Mouse (Mus musculus) liver, embryonic 16.5 days (tissue): Measurements from ENCODE around the gene Shc1. TPM values are rescaled to one million over a fixed set of nuclear protein-coding genes. Genes with fewer than 3 reads are reported as not detected.

Experiments
- ATAC-seq: fragments of 200-750 bp; cut with Nextera tagmentation; 2 replicates; pipeline ENCODE4 v1.8.0; 2017; ENCODE audit warnings: low read depth, mild to moderate bottlenecking, moderate number of reproducible peaks, moderate library complexity
- H3K27ac ChIP-seq: fragments of 300-500 bp; sonication (generic); 2 replicates; pipeline ENCODE4 v1.5.1; 2014; ENCODE audit warnings: mild to moderate bottlenecking, low read length
- H3K27me3 ChIP-seq: fragments of 300-500 bp; sonication (generic); 2 replicates; pipeline ENCODE4 v1.6.1; 2014; ENCODE audit warnings: low read depth, low read length, mixed read lengths; ENCODE audit not compliant: control insufficient read depth, insufficient read depth
- H3K36me3 ChIP-seq: fragments of 300-500 bp; sonication (generic); 2 replicates; pipeline ENCODE4 v1.6.1; 2014; ENCODE audit warnings: mild to moderate bottlenecking; ENCODE audit not compliant: control insufficient read depth, insufficient read depth
- H3K4me1 ChIP-seq: fragments of 300-500 bp; sonication (generic); 2 replicates; pipeline ENCODE4 v1.6.1; 2014; ENCODE audit warnings: low read depth, low read length, mixed read lengths; ENCODE audit not compliant: control insufficient read depth
- H3K4me2 ChIP-seq: fragments of 300-500 bp; sonication (generic); 2 replicates; pipeline ENCODE4 v1.6.1; 2014; ENCODE audit warnings: low read depth, low read length, mixed read lengths
- H3K4me3 ChIP-seq: fragments of 300-500 bp; sonication (generic); 2 replicates; pipeline ENCODE4 v1.5.1; 2014; ENCODE audit warnings: low read depth, mild to moderate bottlenecking, low read length
- H3K9ac ChIP-seq: fragments of 300-500 bp; sonication (generic); 2 replicates; pipeline ENCODE4 v1.6.1; 2014; ENCODE audit warnings: low read depth, low read length
- H3K9me3 ChIP-seq: fragments of 300-500 bp; sonication (generic); replicated peaks from 2 replicates; pipeline ENCODE4 v1.6.1; 2016; ENCODE audit warnings: low read length; ENCODE audit not compliant: control insufficient read depth
- WGBS: fragments of 180-500 bp; shearing (Covaris S2); extraction: QIAGEN DNeasy Blood & Tissue Kit; methylation state at CpG from one replicate; pipeline ENCODE4 v1.1.7; 2014; ENCODE audit not compliant: insufficient replicate concordance; 5-methylcytosine and 5-hydroxymethylcytosine counted together
- polyA plus RNA-seq: library from polyadenylated mRNA; unstranded; fragments of >200 nt; fragmentation: Nextera tagmentation; extraction: Ambion mirVana; gene quantifications from 2 replicates; pipeline ENCODE4 v1.2.1, GENCODE M21; 2015

Shc1 gene
- polyA plus RNA-seq, 1 experiment from 2014 or later: 46.0 TPM

DNA sequence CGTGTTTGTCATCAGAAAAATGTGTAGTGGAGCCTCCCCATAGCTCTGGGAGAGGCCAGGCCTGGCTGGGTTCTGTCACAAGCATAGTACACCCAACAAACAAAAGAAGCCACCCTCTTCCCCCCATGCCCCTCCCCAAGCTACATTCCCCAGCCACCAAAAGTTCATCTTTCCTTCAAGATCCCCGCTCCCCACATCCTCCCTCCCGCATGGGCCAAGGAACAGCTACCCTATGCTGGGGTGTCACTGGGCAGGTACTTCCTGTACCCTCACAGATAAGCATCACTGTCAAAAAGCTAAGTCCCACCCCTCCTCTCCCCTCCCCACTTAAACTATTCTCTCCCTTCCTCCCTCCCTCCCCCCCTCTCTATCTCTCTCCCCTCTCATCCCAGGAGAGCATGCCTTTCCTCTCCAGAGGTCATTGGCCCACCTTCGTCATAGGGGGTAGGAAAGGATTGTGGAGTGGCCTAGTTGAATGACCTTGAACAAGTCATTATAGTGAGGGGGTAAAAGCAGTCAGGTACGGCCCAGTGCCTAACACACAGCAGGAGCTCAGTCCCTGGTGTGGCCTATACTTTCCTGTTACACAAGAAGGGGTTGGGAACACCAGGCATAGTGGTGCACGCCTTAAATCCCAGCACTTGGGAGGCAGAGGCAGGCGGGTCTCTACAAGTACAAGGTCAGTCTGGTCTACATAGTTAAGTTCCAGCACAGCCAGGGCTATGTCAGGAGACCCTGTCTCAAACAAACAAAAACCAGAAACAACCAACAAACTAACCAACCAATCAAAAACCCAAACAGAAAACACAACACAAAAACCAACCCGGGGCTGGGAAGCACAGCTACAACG, 36.0 kb upstream of the Shc1 start:
- no peak for ATAC-seq
- Histone ChIP-seq H3K4me2 (no peak overlapping the region), H3K4me1 (peaks cover 15% of the 10 kb centered on the region), H3K9ac (no peak overlapping the region), H3K9me3 (no peaks in the 10 kb centered on the region), H3K36me3 (no peaks in the 10 kb centered on the region), H3K27me3 (no peaks in the 10 kb centered on the region), H3K27ac (no peak overlapping the region), H3K4me3 (no peak overlapping the region)
- 69% methylated on average over 9 of the region's 9 CpGs for WGBS

DNA sequence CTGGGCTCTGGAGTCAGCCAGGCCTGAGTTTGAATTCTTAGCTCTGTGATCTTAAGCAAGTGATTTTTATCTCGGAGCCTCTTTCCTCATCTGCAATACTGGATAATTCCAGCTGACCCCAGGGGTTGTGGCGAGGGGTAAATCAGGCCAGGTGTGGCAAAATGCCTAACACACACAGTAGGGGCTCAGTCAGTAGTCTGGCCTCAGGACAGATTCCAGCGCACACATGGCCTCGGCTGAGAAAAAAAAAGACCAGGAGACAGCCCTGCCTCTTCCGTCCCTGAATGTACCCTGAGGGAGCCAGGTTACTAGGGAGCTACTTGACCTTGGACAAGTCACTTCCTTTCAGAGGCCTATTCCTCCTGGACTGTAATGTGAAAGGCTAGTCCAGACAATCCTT, 35.3 kb upstream of the Shc1 start:
- whole genome bisulfite sequencing: 72% methylated on average over 5 of the region's 5 CpGs

GRCm38 (mm10) chr3:89383651-89384255, 34.5 kb upstream of the Shc1 start:
- Histone ChIP-seq H3K9ac (no peak overlapping the region), H3K36me3 (no peaks in the 10 kb centered on the region), H3K27me3 (no peaks in the 10 kb centered on the region), H3K4me3 (no peak overlapping the region), H3K4me2 (no peak overlapping the region), H3K9me3 (no peaks in the 10 kb centered on the region), H3K27ac (no peak overlapping the region), H3K4me1 (peaks cover 20% of the 10 kb centered on the region)
- no peak for ATAC-seq
- 59% methylated on average over 5 of the region's 5 CpGs for WGBS

More for the DNA sequence above, 35.3 kb upstream of the Shc1 start:
- H3K9me3 ChIP-seq: no peaks in the 10 kb centered on the region
- H3K9ac ChIP-seq: no peak overlapping the region
- H3K36me3 ChIP-seq: no peaks in the 10 kb centered on the region
- H3K4me3 ChIP-seq: no peak overlapping the region
- H3K27ac ChIP-seq: no peak overlapping the region
- no peaks in the 10 kb centered on the region for H3K27me3 ChIP-seq
- peaks cover 20% of the 10 kb centered on the region for H3K4me1 ChIP-seq
- no peak for ATAC-seq
- no peak overlapping the region for H3K4me2 ChIP-seq

DNA sequence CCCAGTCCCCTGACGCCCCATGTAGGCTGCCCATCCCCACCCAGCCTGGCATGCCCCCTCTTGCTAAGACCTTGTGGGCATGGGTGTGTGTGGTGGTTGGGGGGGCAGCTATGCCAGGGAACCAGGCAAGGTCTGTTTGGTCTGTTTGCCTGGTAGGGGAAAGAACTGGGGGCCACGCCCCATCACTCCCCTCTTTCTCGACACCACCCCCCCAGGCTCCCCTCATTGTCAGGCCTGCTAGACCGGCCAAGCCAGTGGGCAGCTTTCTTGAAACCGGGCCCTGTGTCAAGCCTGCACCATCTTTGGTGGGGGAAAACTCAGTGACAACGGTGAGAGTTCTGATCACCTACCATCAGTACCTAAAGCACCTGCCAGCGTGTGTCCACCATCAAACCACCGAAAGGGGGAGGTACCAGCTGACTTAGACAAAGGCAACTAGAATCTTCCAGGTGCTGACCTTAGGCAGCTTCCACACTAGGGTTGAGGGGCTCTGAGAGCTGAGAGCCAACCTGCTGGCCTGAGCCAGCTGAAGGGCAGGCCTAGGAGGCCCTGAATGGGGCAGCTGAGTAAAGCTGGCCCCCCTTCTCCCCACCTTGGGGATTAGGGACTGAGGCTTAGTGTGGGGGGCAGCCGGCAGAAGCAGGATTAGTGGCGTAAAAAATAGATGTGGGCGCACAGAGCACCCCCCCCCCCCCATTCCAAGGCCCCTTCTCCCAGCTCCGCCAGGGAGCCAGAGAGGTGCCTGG, 33.7 kb upstream of the Shc1 start:
- Histone ChIP-seq H3K4me1 (peaks cover 18% of the 10 kb centered on the region), H3K27me3 (no peaks in the 10 kb centered on the region), H3K9me3 (no peaks in the 10 kb centered on the region), H3K36me3 (no peaks in the 10 kb centered on the region), H3K4me3 (0 out of 2 replicates have a peak overlapping the region, but pooled peaks have one; percentile 43), H3K9ac (no peak overlapping the region), H3K27ac (no peak overlapping the region), H3K4me2 (peak overlapping the region; percentile 26; the same call in 1 of the 2 replicates)
- 69% methylated on average over 12 of the region's 12 CpGs for WGBS
- ATAC-seq: no peak

- H3K36me3 ChIP-seq: no peaks in the 10 kb centered on the region
- peaks cover 25% of the 10 kb centered on the region for H3K4me1 ChIP-seq
- peak overlapping the region; percentile 10; the same call in 1 of the 2 replicates for H3K9ac ChIP-seq
- no peaks in the 10 kb centered on the region for H3K27me3 ChIP-seq
- H3K9me3 ChIP-seq: no peaks in the 10 kb centered on the region
- 17% methylated on average over 10 of the region's 11 CpGs for WGBS
- no peak for ATAC-seq
- H3K4me3 ChIP-seq: peak overlapping the region; percentile 43
- H3K27ac ChIP-seq: peak overlapping the region; percentile 16; the same call in 1 of the 2 replicates
- peak overlapping the region; percentile 24 for H3K4me2 ChIP-seq
These were observed 32.8 kb upstream of the Shc1 start for GRCm38 (mm10) chr3:89385451-89385850.

DNA sequence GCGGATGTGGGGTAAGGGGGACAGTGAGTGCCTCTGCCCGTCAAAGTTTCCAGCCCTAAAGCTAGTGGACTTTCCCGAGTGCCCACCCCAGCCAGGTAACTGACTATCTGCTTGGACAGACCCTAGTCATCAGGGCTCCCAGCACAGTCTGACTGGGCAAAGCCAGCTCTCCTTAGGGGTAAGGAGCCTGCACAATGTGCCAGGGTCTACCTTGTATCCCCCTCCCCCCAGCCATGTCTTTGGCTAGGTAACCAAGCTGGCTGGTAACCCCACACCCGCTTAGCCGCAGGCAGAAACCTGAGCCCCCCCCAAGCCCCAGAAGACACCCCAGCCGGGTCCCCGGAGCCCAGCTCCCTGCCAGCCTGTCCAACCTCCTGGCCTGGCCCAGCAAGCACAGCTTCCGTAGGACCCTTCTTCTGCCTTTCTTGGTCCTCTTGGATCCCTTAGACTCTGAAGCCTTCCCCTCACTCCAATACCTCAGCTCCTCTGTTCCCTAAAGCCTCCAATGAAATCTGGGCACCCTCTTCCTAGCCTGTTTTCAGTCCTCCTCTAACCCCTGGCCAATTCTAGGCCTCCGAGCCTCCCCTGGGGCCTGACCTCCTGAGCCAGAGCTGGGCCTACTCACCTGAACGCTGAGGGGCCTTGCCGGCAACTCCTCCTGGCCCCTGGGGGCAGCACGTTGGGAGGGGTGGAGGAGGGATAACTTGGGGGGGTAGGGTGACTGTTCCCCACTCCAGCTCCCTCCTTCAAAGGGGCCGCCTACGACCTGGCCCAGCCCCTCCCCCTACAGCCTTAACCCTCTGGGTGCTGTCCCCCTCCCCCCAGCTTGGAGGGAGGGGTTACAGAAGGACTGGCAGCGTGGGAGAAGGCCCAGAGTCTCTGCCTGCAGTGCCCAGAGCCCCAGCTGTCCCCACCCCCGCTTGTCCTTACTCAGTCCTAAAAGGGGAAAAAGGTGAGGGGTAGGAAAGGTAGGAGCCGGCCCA, 31.5 kb upstream of the Shc1 start:
- no peak for ATAC-seq
- peak overlapping the region; percentile 16; the same call in 1 of the 2 replicates for H3K9ac ChIP-seq
- peaks cover 9% of the 10 kb centered on the region for H3K27me3 ChIP-seq
- peak overlapping the region; percentile 43 for H3K4me3 ChIP-seq
- 54% methylated on average over 17 of the region's 17 CpGs for WGBS
- no peaks in the 10 kb centered on the region for H3K9me3 ChIP-seq
- H3K4me2 ChIP-seq: peak overlapping the region; percentile 16
- no peaks in the 10 kb centered on the region for H3K36me3 ChIP-seq
- H3K27ac ChIP-seq: peak overlapping the region; percentile 56
- peaks cover 33% of the 10 kb centered on the region for H3K4me1 ChIP-seq

GRCm38 (mm10) chr3:89387632-89388031, 30.6 kb upstream of the Shc1 start:
- Histone ChIP-seq H3K9me3 (no peaks in the 10 kb centered on the region), H3K4me1 (peaks cover 33% of the 10 kb centered on the region), H3K9ac (peak overlapping the region; percentile 20; the same call in 1 of the 2 replicates), H3K36me3 (no peaks in the 10 kb centered on the region), H3K27me3 (peaks cover 18% of the 10 kb centered on the region), H3K27ac (peak overlapping the region; percentile 56), H3K4me3 (peak overlapping the region; percentile 43), H3K4me2 (0 out of 2 replicates have a peak overlapping the region, but pooled peaks have one; percentile 3)
- 53% methylated on average over 11 of the region's 11 CpGs for WGBS
- no peak for ATAC-seq
